Mouse (Mus musculus): ENCODE data around the gene Psma4. TPM values are rescaled to one million over a fixed set of nuclear protein-coding genes. Genes with fewer than 3 reads are reported as not detected.
A peak's percentile ranks its signal among the peaks of the same experiment; 100 is the strongest.
"Not testable (repeated sequence)": the region's sequence is repeated elsewhere in the genome, so short reads cannot be mapped to it uniquely, and the experiment has no call there.

Gene Psma4
- 100 to 1,000 TPM; 170 to 194 TPM for total RNA-seq (2021)
- long read RNA-seq, experiment 1, transcript Psma4-201 (9 exons, 1,165 nt), result major isoform, 88 of 112 reads
- long read RNA-seq, experiment 1, partial matches to known transcripts, result 7 of 112 reads
- long read RNA-seq, experiment 1, other reads (novel, unspliced or antisense), result 17 of 112 reads
- long read RNA-seq, experiment 2, transcript Psma4-201 (9 exons, 1,165 nt), result major isoform, 80 of 99 reads
- long read RNA-seq, experiment 2, partial matches to known transcripts, result 7 of 99 reads
- long read RNA-seq, experiment 2, other reads (novel, unspliced or antisense), result 11 of 99 reads

DNA sequence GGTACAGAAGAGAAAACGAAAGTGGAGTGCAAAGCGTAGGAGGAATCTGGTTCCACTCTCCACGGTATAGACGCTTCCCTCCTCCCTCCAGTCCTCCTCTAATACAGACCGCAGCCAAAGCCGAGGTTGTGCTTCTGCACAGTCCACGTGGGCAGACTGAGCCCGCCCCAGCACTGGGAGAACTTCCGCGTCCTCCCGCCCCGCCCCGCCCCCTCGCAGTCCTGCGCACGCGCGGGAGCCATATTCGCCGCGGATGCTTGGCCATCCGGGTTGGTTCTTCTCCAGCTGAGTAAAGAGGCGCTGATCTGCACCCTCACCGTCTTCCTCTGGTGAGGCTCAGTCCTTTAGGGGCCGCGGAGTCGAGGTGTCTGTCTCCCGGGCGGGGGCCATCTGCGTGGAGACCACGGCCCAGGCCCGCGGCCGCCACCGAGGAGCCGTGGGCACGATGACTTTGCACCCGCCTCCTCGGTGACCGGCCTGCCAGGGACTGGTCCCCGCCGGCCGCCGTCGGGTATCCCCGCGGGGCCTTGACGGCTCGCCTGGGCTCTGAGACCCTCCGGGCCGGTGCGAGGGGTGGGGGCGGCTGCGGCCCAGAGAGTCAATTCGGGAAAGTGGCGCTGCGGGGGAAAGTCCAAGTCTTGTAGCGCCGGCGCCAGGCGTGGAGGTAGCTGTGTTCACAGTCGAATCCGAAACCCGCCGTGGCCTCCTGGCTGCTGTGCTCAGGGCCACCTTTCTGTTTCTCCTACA, at the start of gene Psma4, which contains the start of gene AY074887:
Psma4 (plus strand) TSS at position 216 of the 747 bp plus-strand sequence.
AY074887 (minus strand) TSS at position 424 of the 747 bp plus-strand sequence.
- DNase-seq (ENCODE audit: low spot score in 2 of 2), result peak; percentile 92 to 94

DNA sequence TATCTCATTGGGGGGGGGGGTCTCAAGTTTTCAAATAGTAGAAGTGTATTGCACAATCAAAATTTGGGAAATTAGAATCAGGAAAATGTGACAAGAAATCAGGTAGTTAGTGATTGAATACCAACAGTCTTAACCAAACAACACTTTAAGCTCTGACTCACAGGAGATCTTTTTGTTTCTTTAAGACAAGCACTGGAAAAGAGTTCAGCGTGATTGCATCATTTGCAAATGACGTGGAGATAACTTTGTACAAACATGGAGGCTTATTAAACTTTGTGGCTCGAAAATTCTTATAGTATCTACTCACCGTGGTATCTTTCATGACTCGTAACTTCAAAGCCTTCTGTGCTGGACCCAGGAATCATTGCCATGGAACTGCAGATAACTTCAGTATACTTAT, 41.1 kb upstream of the Psma4 start:
- DNase-seq (ENCODE audit: low spot score in 2 of 2), result no peak

DNA sequence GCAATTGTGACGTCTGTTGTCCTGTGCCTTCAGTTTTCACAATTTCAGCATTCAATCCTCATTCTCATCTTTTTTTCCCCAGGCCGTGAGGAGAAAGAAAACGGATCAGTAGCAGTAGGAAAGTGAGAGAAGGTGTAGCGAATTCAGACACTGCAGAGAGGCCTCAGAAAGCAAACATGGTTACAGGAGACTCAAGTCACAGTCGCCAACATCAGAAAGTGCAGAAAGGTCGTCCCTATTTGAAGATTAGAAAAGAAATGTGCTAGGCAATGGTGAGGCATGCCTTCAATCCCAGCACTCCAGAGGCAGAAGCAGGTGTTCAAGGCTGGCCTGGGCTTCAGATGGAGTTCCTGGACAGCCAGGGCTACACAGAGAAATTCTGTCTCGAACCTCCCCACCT, 35.0 kb upstream of the Psma4 start:
- DNase-seq (ENCODE audit: low spot score in 2 of 2), result no peak

DNA sequence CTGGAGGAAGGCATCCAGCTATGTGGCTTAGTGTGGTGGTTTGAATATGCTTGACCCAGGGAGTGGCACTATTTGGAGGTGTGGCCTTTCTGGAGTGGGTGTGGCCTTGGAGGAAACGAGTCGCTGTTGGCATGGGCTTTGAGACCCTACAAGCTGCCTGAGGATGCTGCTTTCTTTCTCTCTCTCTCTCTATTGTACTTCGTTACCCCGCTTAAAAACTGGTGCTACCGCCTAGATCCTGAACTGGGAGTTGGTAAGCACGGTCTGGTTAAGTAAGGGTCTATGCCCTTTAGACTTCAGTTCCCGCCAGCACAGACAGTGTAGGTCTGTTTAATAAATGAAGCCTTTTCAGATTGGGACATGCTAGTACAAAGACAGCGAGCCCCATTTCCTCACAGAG, 34.2 kb upstream of the Psma4 start:
- DNase-seq (ENCODE audit: low spot score in 2 of 2), result no peak

DNA sequence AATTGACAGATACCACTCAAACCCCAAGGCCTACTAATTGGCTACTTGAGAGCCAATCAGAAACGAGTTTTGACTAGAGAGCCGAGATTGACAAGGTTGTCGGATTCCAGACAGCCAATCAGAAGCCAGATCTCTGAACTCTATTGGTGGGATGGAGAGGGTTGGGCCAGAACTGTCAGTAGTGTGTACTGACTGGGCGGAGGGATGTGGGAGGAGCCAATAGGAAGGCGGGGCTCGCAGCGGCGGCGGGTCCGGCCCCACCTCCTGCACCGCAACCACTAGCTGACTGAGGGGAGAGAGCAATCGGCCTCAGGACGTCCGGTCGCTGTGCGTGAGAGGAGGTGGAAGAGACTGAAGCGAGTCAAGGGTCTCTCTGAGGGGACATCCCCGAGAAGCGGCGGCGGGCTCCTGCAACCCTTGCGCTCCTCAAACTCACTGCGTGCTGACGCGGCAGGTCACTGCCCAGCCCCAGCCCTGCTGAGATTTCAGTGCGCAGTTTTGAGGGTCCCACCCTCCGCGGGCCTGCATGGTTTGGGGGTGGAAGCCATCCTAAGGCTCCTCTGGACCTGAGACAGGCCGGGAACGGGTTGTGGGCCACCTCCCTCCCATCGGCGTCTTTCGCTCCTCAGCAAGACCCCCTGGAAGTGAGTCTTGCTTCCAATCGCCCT, 33.4 kb upstream of the Psma4 start, which contains the start of gene Hykk:
Hykk (plus strand) TSS at position 274 of the 668 bp plus-strand sequence.
- peak; percentile 72 to 88 for DNase-seq (ENCODE audit: low spot score in 2 of 2)

DNA sequence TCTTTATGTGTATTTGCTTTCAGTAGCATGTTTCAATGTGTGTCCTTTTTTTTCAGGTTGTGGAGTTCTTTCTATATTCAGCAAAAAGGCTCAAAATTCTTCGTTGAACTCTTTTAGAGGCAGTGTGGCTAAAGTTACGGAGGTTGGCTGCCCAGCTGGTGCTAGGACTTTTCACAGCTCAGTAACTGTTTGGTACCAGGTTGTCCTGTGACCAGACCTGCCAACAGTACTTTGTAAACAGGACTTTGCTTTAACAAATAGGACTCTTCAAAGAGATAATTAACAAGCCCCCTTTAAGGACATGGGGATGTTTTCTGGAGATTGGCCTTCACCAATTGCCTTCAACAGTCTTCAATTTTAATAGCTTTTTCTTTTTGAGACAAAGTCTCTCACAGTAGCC, 32.4 kb upstream of the Psma4 start:
- no peak for DNase-seq (ENCODE audit: low spot score in 2 of 2)

DNA sequence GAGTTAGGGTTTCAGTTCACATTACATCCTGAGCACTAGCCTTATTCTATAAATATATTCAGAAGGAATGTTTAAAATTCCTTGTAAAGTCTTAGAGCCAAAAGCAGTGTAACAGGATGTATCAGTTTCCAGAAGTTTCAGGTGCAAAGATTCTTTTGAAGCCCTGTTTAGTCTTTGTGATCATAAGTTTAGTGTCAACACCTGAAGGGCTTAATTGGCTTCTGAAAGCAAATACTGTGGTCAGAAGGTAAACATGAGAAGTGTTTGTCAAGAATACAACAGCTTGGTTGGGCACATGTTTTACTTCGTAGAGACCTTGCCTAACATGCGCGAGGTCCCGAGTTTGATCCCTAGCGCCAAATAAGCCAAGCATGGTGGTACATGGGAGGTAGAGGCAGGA, 31.8 kb upstream of the Psma4 start:
- no peak for DNase-seq (ENCODE audit: low spot score in 2 of 2)

DNA sequence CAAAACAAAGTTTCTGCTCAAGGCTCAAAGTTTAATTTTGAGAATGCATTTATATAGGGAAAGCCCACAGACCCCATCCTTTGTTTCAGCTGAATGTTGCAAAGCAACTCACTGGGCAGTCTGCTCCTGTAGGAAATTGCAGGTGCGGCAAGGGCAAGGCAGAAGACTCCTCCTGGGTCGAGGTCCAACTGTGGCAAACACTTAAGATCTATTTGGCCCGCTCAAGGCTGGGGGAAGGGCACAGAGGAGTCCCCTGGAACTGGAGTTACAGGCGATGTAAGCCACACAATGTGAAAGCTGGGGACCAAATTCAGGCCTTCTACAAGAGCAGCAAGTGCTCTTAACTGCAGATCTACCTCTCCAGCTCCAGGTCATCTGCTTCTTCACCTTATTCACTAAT, 30.6 kb upstream of the Psma4 start:
- DNase-seq (ENCODE audit: low spot score in 2 of 2), result no peak

DNA sequence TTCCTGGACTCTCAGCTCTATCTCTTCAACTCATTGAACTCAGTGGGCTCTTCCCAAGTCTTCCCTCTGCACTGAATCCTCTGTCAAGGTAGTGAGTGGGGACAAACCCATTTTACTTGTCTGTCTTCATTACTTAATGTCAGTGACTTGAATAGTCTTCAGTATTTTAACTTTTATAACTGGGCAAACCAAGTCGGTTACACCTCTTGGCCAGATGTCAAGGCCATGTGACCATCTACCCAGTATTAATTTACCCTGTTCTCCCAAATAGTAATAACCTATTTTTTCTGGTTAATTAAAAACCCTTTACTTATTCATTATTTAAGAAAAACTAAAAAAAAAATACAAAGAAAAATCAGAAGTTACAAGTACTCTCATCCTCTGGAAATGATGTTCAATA, 19.8 kb upstream of the Psma4 start:
- no peak for DNase-seq (ENCODE audit: low spot score in 2 of 2)

DNA sequence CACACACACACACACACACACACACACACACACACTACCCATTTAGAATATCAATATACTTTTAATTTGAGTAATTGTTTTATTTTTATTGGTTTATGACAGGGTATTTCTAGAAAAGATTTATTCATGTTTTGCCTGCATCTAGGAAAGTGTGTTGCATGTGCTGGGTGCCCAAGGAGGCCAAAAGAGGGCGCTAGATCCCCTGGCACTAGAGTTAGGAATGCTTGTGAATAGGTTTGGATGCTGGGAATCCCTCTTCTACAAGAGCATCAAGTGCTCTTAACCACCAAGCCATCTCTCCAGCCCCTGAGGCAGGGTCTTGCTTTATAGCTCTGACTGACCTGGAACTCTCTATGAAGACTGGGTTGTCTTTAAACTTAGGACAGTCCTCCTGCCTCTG, 18.8 kb upstream of the Psma4 start:
- no peak for DNase-seq (ENCODE audit: low spot score in 2 of 2)

DNA sequence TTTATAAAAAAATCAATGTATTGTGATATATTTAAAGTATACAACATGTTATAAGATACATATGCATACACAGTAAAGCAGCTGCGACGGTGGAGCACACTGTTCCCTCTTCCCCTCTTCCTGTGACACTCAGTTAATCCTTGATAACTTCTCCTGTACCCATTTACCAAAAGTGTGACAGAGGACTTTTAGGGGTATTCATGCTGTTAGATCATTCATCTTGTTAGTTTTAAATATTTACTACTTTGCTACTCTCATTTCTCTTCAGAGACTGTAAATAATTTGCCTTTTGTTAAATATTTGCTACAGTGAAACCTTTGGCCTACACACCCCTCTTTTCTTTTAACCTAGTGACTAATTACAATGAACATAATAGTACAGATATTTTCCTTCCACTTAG, 18.2 kb upstream of the Psma4 start:
- DNase-seq (ENCODE audit: low spot score in 2 of 2), result no peak

DNA sequence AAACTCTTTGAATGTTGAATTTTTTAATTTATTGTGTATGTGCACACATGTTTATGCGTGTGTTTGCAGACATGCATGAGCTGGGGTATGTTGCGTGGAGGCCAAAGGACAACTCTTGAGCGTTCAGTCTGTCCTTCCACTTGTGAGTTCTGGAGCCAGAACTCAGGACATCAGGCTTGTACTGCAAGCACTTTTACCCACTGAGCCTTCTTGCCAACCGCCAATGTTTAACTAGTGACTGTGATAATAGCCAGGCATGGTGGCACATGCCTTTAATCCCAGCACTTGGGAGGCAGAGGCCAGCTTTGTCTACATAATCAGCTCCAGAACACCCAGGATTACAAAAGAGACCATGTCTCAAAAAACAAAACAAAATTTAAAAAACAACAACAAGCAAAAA, 8.5 kb upstream of the Psma4 start:
- DNase-seq (ENCODE audit: low spot score in 2 of 2), result no peak

DNA sequence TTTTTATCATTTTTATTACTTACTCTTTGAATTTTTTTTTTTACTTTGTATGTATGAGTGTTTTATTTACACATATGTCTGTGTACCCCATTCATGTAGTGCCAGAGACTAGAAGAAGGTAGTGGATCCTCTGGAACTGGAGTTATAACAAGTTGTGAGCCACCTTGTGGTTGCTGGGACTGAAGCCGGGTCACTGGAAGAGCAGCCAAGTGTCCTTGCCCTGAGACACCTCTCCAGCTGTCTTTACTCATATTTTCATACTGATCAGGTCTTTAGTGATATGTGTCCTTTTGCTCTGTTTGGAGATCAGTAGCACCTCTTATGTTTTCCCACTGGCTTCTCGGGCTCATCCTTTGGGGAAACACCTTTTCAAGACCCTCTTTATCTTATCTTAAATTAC, 6.1 kb upstream of the Psma4 start:
- no peak for DNase-seq (ENCODE audit: low spot score in 2 of 2)

DNA sequence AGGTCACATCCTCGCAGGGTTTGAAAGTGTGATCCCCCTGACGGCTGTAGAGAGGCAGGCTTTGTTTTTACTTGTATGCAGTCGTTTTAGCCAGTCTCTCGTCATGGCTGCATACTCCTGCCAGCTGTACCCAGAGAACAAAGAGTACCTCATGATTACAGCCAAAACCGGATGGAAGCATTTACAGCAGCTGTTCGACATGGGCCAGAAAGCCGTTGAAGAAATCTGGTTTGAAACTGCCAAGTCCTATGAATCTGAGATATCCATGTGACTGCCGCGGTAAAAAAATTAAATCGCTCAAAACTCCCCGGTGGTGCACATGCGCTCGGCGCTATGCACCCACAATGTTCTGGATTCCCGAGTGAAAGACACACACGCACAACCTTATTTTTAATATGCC, 4.3 kb upstream of the Psma4 start:
- DNase-seq (ENCODE audit: low spot score in 2 of 2), result no peak

DNA sequence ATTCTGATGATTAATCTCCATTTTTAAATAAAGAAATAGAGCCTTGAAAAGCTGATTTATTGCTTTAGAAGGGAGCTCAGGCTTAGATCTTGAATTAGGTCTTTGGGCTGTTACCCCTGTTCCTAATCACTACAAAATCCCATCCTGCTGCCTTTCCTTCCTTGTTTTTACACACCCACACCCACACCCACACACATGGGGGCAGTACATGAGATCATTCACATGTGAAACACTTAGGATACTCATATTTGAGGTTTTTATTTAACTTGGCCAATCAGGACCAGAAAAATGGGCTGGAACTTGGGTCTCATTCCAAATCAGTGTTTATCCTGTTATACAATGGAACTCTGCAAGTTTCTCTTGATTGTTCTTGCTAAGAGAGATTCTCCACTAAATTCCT, 1.1 kb upstream of the Psma4 start:
- DNase-seq (ENCODE audit: low spot score in 2 of 2), result peak in 1 of 2 experiments; percentile 25

DNA sequence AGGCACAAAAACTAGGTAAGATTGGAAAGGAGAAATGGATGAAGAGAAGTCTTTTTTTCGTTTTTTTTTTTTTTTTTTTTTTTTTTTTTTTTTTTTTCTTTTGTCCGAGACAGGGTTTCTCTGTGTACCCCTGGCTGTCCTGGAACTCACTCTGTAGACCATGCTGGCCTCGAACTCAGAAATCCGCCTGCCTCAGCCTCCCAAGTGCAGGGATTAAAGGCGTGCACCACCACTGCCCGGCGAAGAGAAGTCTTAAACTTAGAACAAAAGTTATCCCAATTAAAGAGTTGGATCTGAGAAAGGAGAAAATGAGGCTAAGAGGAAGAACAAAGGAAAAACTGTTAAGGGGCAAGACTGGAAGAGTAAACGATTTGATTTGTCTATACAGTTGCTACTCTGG, 428 bp upstream of the Psma4 start:
- DNase-seq (ENCODE audit: low spot score in 2 of 2), result not testable (repeated sequence)

DNA sequence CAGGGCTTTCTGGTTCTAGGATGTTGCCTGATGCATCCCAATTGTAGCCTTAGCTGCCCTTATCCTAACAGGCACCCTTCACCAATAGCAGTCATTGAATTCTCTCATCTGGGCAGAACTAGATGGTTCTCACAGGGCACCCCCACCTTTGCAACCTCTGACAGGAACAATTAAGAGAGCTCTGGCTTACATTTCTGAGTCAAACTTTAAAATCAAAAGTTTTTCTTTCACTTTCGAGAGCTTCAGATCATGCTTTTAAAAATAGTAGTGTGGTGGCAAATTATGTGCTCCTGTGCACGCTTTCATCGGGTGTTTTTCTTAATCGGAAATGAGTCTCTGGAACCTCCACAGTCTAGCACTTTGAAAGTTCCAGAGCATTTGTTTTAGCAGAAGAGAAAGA, 10.5 kb downstream of the Psma4 start:
- DNase-seq (ENCODE audit: low spot score in 2 of 2), result no peak

DNA sequence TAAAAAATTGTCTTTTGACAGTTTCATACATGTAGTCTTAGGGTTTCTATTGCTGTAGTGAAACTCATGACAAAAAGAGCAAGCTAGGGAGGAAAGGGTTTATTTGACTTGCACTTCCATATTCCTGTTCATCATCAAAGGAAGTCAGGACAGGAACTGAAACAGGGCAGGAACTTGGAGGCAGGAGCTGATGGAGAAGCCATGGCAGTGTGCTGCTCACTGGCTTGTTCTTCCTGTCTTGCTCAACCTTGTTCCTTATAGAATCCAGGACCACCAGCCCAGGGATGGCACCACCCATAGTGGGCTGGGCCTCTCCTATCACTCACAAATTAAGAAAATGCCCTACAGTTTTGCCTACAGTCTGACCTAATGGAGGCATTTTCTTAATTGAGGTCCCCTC, 13.1 kb downstream of the Psma4 start:
- DNase-seq (ENCODE audit: low spot score in 2 of 2), result no peak

DNA sequence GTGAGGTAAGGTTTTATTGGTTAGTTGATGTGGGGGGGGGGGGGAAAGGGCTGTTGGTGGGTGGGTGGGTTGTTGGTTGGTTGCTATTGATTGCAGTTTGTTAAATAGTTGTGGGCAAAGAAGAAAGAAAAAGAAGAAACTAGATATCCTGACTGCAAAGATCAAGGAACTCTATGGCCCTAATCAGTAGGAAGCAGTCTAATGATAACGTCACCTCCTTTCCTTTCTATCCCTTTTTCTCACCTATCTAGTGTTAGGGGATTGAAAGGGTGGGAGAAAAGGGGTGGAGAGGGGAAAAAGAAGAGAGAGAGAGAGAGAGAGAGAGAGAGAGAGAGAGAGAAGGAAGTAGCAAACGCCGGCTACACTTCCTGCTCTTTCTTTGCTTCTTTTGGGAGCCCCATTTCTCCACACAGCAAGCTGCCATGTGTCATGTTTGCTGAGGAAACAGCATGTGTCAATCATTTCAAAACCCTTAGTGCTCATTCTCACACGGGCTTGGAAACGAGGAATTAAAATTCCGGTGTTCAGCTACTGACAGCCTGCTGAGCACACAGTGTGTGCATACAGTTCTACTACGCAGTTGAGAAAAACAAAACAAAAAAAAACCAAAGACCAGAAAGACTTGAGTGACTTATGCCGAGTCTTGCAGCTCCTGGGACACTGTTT, 19.5 kb downstream of the Psma4 start:
- DNase-seq (ENCODE audit: low spot score in 2 of 2), result no peak

DNA sequence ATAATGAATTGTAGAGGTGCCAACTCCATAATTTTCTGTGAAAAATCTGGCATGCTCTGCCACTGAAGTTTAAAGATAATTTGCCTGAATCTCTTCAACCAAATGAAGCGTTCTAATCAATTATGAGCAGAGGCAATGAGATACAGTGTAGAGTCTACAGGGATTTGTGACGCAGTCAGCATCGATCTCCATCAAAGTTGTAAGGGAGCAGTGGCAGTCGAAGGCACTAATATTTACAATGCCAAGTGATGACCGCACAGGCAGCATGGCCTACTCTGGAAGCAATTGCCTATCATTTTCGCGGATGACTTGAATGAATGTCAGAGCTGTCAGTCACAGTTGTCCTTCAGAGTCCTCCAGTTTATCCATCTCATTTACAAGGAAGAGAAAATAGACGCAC, 30.1 kb downstream of the Psma4 start, which contains the start of gene Chrna5:
Chrna5 (plus strand) TSS at position 207 of the 400 bp plus-strand sequence.
- no peak for DNase-seq (ENCODE audit: low spot score in 2 of 2)
